Comparison of ENCODE assay signal across 8 mouse cellular contexts in the genomic region with DNA sequence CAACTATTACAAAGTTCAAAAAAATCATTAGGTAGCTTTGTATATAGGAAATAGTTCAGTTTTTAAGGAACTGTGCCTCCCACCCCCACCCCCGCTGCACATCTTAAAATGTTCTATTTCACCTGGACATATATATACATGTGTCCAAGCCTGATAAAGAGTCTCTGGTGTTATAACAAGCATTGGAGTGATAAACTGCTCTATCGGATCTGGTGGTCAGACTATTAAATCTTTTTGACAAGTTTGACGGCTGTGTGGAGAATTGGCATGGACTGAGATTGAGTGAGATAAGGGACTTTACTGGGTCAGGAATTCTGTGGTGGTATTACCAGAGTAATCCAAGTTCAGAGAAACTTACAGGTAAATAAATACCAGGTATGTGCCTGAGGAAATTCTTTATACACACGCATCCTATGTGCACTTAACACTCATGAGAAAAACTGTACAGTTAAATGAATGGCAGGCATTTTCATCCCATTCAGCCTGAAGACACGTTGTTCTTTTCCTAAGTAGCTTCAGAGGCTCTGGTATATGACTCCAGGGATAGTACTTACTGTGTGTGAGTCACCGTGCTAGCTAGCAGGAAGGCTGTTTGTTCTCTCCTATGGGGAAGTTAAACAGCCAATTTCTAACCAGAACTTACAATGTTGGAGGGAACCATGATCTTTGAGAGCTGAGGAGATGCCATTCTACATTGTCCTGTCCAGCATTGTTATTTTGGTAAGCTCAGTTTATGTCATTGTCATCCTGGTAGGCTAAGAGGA. TPM values are rescaled to one million over a fixed set of nuclear protein-coding genes. Genes with fewer than 3 reads are reported as not detected.
DNase-seq lines count a peak whose midpoint lies in the region; ATAC-seq lines count a peak whose summit lies in the region.

No protein-coding gene starts in this region.

- H3K27me3 ChIP-seq in forebrain, embryonic 12.5 days = no peaks in the 10 kb centered on the region
- H3K27me3 ChIP-seq in liver, embryonic 13.5 days = no peaks in the 10 kb centered on the region; the same call in 1 of the 2 replicates

- no peaks in the 10 kb centered on the region for H3K9me3 ChIP-seq in forebrain, embryonic 12.5 days
- H3K9me3 ChIP-seq in liver, embryonic 13.5 days (replicated peaks) = no peaks in the 10 kb centered on the region

- peaks cover 16% of the 10 kb centered on the region for H3K4me1 ChIP-seq in forebrain, embryonic 12.5 days
- H3K4me1 ChIP-seq in liver, embryonic 13.5 days (replicated peaks) = peaks cover 45% of the 10 kb centered on the region

- peak overlapping the region; percentile 97 for H3K4me3 ChIP-seq in forebrain, embryonic 12.5 days (replicated peaks)
- peak overlapping the region; percentile 96 for H3K4me3 ChIP-seq in liver, embryonic 13.5 days (replicated peaks)

- DNase-seq in cerebellum, adult 9-10 months = peak; percentile 22
- DNase-seq in cerebellum, adult 11 months = no peak
- DNase-seq in 416B (ENCODE audit: low read depth) = peak; percentile 73
- DNase-seq in liver, embryonic 13.5 days = no peak
- DNase-seq in right cerebral cortex, postnatal 10 days (ENCODE audit: low spot score in 2 of 2) = no peak
- no peak for DNase-seq in urinary bladder, postnatal 36 days (ENCODE audit: low spot score in 2 of 2)
- DNase-seq in gastrocnemius, adult 18-20 months (ENCODE audit: low spot score) = no peak

- peak overlapping the region; percentile 73 for H3K4me2 ChIP-seq in forebrain, embryonic 12.5 days
- H3K4me2 ChIP-seq in liver, embryonic 13.5 days = peak overlapping the region; percentile 81

- H3K9ac ChIP-seq in forebrain, embryonic 12.5 days = peak overlapping the region; percentile 93
- peak overlapping the region; percentile 97 for H3K9ac ChIP-seq in liver, embryonic 13.5 days

- no peak for ATAC-seq in forebrain, embryonic 12.5 days (ENCODE audit: low FRiP score)
- ATAC-seq in liver, embryonic 13.5 days (ENCODE audit: low read depth) = no peak

- H3K27ac ChIP-seq in forebrain, embryonic 12.5 days = no peak overlapping the region
- H3K27ac ChIP-seq in liver, embryonic 13.5 days = peak overlapping the region; percentile 74; the same call in 1 of the 2 replicates

- WGBS in forebrain, embryonic 12.5 days = 66% methylated on average over 6 of the region's 6 CpGs
- 14% methylated on average over 6 of the region's 6 CpGs for WGBS in liver, embryonic 13.5 days (ENCODE audit: insufficient replicate concordance)

- H3K36me3 ChIP-seq in forebrain, embryonic 12.5 days (replicated peaks) = no peaks in the 10 kb centered on the region
- no peaks in the 10 kb centered on the region for H3K36me3 ChIP-seq in liver, embryonic 13.5 days

RNA-seq across cellular contexts. Expression of a gene that starts 1.4 kb away (rescaled TPM):
- polyA plus RNA-seq in forebrain, embryonic 12.5 days (2016; fragmentation: Nextera tagmentation; extraction: Ambion mirVana) = 62.6 and 62.7 TPM in 2 replicates
- polyA plus RNA-seq in liver, embryonic 13.5 days (2015; fragmentation: Nextera tagmentation; extraction: Ambion mirVana) = 30.7 and 34.3 TPM in 2 replicates
- 10 to 100 TPM; 30.3 to 32.9 TPM for total RNA-seq in gastrocnemius, adult 18-20 months (2021)

RNA-seq across cellular contexts. Expression of a gene that starts 44.3 kb away (rescaled TPM):
- 46.0 and 48.2 TPM in 2 replicates for polyA plus RNA-seq in forebrain, embryonic 12.5 days (2016; fragmentation: Nextera tagmentation; extraction: Ambion mirVana)
- polyA plus RNA-seq in liver, embryonic 13.5 days (2015; fragmentation: Nextera tagmentation; extraction: Ambion mirVana) = 39.5 and 42.0 TPM in 2 replicates
- total RNA-seq in gastrocnemius, adult 18-20 months (2021) = 10 to 100 TPM; 19.2 to 22.5 TPM

RNA-seq across cellular contexts. Expression of a gene that starts 51.7 kb away (rescaled TPM):
- polyA plus RNA-seq in forebrain, embryonic 12.5 days (2016; fragmentation: Nextera tagmentation; extraction: Ambion mirVana) = not detected in 2 replicates
- polyA plus RNA-seq in liver, embryonic 13.5 days (2015; fragmentation: Nextera tagmentation; extraction: Ambion mirVana) = 0.20 TPM in 1 of 2 replicates, not detected in the other
- total RNA-seq in gastrocnemius, adult 18-20 months (2021) = not detected

Comparison
In these comparisons a context has a peak if more than half of its experiments do, and no peak if none do; other contexts are left out.
1. DNase-seq: peak in cerebellum, adult 9-10 months (single experiment) and 416B (single experiment); none in cerebellum, adult 11 months (single experiment), liver, embryonic 13.5 days (single experiment), right cerebral cortex, postnatal 10 days (0 of 2), urinary bladder, postnatal 36 days (0 of 2) and gastrocnemius, adult 18-20 months (single experiment).